Mouse (Mus musculus): ENCODE measurements around the gene Med16.

GRCm38 (mm10) chr10:79930826-79931186 is 22.1 kb upstream of the Med16 start:
- TF ChIP-seq POLR2A (IDR thresholded peaks at IDR 0.05; ENCODE audit: low read depth, low read length) (no peak), CTCF (IDR thresholded peaks at IDR 0.05; ENCODE audit: extremely low read depth, insufficient read length, insufficient replicate concordance, low read depth, low read length) (no peak)

Data from small intestine, adult 2 months (tissue).